Comparison of ENCODE assay signal across 28 mouse cellular contexts in the genomic region with DNA sequence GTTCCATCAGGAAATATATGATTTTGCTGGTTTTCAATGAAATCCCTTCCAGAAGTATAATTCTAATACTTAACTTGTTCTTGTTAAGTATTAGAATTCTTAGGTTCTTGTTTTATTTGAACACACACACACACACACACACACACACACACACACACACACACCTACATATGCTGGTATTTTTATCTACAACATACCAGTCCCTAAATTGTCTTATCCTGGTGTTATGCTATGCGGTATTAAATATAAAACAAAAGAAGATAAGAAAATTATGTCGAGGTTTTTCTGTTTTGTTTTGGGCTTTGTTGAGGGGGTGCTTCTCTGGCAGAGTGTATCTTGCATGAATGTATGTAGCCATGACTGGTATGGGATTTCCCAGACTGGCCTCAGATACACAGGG.
"Had no signal": no experiment of that assay in that cellular context is flagged by ENCODE, and none has a peak within 500 bp of the region (broad histone marks: within the 10 kb centered on the region; RNA-seq: fewer than 3 reads in every experiment).

No protein-coding gene starts in this region.

- H3K36me3 ChIP-seq: embryonic facial prominence, embryonic 10.5 days; embryonic facial prominence, embryonic 12.5 days; embryonic facial prominence, embryonic 13.5 days; embryonic facial prominence, embryonic 15.5 days; forebrain, embryonic 10.5 days; forebrain, embryonic 12.5 days; forebrain, embryonic 15.5 days had no signal

- H3K27me3 ChIP-seq: forebrain, embryonic 13.5 days; forebrain, embryonic 15.5 days had no signal

- H3K9ac ChIP-seq: embryonic facial prominence, embryonic 12.5 days; embryonic facial prominence, embryonic 13.5 days; embryonic facial prominence, embryonic 15.5 days; forebrain, embryonic 12.5 days; forebrain, embryonic 13.5 days; forebrain, embryonic 15.5 days; forebrain, postnatal 0 days had no signal

- H3K9me3 ChIP-seq: embryonic facial prominence, embryonic 10.5 days; embryonic facial prominence, embryonic 12.5 days; embryonic facial prominence, embryonic 13.5 days; embryonic facial prominence, embryonic 15.5 days; forebrain, embryonic 10.5 days; forebrain, embryonic 12.5 days; forebrain, embryonic 13.5 days; forebrain, embryonic 15.5 days had no signal

- ATAC-seq: forebrain, embryonic 13.5 days; forebrain, embryonic 14.5 days; forebrain, embryonic 15.5 days; forebrain, embryonic 16.5 days; forebrain, postnatal 0 days had no signal

- H3K4me1 ChIP-seq: embryonic facial prominence, embryonic 10.5 days; embryonic facial prominence, embryonic 12.5 days; embryonic facial prominence, embryonic 13.5 days; embryonic facial prominence, embryonic 15.5 days; forebrain, embryonic 10.5 days; forebrain, embryonic 12.5 days; forebrain, embryonic 13.5 days; forebrain, embryonic 15.5 days had no signal

- H3K4me3 ChIP-seq: embryonic facial prominence, embryonic 10.5 days; embryonic facial prominence, embryonic 12.5 days; embryonic facial prominence, embryonic 13.5 days; embryonic facial prominence, embryonic 15.5 days; erythroblast, embryonic 14.5 days; forebrain, embryonic 10.5 days; forebrain, embryonic 12.5 days; forebrain, embryonic 13.5 days; forebrain, embryonic 15.5 days; gastrocnemius, adult 2 months had no signal

- DNase-seq: cerebellum, adult 2 months; cerebellum, adult 8-10 months; cerebellum, adult 9-10 months; cerebellum, adult 9-11 months; cerebellum, postnatal 10 days; cerebellum, postnatal 14 days; cerebellum, postnatal 25 days; cerebellum, postnatal 36 days; embryo, embryonic 11 days; forebrain, postnatal 0 days; gastrocnemius, adult 2 months; gastrocnemius, postnatal 10 days; gastrocnemius, postnatal 14 days; gastrocnemius, postnatal 25 days; gastrocnemius, postnatal 36 days; heart, adult 11 months; heart, adult 18-20 months had no signal

- H3K4me2 ChIP-seq: embryonic facial prominence, embryonic 12.5 days; embryonic facial prominence, embryonic 13.5 days; embryonic facial prominence, embryonic 15.5 days; forebrain, embryonic 12.5 days; forebrain, embryonic 13.5 days; forebrain, embryonic 15.5 days had no signal

- H3K27ac ChIP-seq: embryonic facial prominence, embryonic 10.5 days; embryonic facial prominence, embryonic 12.5 days; embryonic facial prominence, embryonic 13.5 days; embryonic facial prominence, embryonic 15.5 days; forebrain, embryonic 10.5 days; forebrain, embryonic 12.5 days; forebrain, embryonic 13.5 days; forebrain, embryonic 15.5 days; gastrocnemius, adult 2 months had no signal
